Mouse (Mus musculus): Measurements from ENCODE around the gene Acot7.
A peak's percentile ranks its signal among the peaks of the same experiment; 100 is the strongest.

Acot7 gene

DNA sequence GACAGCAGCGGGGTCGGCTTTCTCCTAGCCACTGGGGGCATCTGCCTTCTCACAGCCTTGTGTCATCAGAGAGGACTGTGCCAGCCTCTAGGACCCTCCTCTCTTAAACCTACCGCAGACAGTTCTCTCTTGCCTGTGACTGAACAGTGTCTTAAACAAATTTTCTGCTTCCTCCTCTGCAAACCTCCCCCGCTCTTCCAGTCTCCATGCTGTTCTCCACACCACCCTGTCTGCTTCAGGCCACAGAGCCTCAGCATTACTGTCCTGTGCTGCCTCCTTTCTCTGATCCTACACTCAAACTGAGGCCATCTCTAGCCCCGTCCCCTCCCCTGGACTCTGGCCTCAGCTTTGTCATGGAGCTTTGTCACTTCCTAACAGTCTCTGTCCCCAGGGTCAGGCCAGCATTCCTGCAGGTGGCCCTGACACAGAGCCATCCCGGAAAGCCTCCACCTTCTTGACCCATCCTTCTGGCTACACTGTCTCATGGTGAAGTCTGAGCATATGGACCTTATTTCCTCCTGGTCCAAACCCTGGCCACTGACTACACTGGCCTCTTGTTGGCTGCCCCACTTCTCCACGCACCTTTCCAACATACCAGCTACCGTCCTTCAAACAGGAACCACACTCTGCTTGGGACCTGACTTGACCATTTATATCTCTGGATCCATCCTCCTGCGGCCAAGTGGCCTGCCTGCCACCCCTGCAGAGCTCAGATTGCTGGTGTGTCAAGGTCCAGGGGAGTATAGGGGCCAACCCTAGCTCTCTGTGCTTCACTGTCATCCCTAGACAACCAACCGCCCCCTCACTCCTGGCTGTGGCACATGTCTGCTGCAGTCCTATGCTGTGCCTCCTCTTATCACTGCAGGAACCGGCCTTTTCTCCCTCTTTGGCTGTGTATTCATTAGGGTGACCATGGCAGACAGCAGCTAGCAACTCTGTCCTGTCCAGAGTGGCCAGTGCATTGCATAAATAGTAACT lies 66.9 kb downstream of the Acot7 start:
- no peak for DNase-seq (ENCODE audit: low spot score)

- no peak for DNase-seq (ENCODE audit: low spot score)
These were observed 68.1 kb downstream of the Acot7 start for GRCm38 (mm10) chr4:152246011-152246410.

DNA sequence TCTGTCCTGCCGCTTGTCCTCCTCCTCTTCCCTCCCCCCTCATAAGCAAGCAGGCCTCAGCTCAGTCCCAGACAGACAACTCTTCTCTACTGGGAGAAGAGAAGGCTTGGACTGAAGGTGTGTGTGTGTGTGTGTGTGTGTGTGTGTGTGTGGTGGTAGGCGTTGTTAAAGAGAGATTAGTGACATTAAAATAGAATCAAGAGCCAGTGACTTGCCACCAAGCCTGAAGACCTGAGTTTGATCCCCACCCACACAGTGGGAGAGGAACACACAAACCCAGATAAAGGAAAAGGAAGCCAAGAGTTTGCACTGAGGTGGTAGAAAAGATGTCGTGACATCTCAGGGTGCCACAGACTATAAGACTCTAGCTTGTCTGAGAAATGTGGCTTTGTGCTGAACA lies 69.3 kb downstream of the Acot7 start:
- DNase-seq (ENCODE audit: low spot score) = no peak

DNA sequence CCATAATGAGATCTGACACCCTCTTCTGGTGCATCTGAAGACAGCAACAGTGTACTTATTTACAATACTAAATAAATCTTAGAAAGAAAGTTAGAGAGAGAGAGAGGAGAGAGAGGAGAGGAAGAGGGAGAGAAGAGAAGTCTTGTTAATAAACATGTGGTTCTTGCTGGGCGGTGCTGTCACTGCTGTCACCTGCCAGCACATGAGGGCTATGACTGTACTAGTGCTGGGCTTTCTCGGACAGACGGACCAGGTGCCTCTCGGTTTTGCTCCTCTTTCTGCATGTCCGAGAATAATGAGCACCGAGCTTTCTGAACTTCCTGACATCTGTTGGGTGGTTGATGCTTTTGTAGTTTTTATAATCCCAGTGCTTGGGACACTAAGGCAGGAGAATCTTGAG lies 72.7 kb downstream of the Acot7 start:
- DNase-seq (ENCODE audit: low spot score) = no peak

DNA sequence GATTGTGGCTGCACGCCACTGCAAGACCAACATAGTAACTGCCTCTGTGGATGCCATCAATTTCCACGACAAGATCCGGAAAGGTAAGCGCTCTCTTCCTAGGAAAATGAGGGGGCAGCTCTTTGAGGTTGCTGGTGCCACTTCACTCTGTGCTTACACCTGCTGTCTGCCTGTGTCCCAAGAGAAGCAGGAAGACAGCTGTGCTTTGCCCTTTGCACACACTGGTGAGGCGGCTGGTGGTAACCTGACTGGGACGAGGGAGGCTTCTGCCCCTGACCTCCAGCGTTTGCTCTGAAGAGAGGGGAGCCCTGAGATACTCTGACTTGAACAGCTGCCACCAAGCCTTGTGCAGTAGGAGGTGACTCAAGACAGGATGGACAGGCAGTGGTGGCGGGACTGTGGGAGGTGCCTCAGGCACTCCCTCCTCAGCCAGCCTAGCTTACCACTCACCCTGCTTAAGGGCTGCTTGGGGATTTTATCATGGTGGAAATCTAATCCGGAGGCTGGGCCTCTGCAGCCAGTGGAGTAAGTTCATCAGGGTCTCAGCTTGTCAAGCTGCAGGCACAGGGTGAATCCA lies 75.3 kb downstream of the Acot7 start:
- no peak for DNase-seq (ENCODE audit: low spot score)

DNA sequence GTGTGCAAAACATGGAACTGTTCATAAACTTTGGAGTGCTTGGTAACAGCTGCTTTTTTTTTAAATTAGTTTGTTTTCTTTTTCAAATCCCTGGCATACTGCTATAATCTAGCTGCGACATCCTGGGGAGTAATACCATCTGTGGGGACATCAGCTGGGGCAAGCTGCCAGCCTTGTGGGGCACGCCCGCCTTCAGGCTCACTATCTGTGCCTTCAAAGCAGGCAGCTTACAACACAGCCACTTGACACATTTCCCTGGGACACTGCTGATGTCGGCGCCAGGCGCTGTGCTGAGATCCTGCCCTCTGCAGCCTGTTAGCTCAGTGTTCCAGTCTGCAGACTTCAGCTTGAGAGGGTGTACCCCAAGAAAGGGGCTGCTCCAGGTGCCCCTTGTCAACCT lies 79.1 kb downstream of the Acot7 start:
- DNase-seq (ENCODE audit: low spot score) = peak; percentile 44

- no peak for DNase-seq (ENCODE audit: low spot score)
These were observed 82.5 kb downstream of the Acot7 start for GRCm38 (mm10) chr4:152260451-152260850.

DNA sequence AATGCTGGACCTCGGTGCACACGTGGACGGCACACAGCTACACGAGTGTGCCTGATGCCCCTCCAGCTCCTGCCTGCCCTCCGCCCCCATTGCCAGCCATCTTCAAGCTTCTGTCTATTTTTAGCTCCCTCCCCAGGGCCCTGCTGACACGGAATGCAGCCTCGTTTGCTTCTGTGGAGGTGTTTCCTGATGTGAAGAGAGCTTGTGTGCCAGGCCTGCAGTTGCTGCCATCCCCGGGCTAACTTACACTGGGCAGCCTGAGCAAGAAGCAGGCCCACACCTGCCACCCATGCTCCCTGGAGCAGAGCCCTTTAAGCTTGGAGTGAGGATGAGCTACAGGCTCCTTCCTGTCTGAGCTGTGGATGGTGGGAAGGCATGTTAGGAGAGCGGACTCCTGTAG lies 84.3 kb downstream of the Acot7 start:
- no peak for DNase-seq (ENCODE audit: low spot score)

GRCm38 (mm10) chr4:152263089-152263488 lies 85.2 kb downstream of the Acot7 start:
- no peak for DNase-seq (ENCODE audit: low spot score)

GRCm38 (mm10) chr4:152263512-152264176 lies 85.7 kb downstream of the Acot7 start:
- no peak for DNase-seq (ENCODE audit: low spot score)

DNA sequence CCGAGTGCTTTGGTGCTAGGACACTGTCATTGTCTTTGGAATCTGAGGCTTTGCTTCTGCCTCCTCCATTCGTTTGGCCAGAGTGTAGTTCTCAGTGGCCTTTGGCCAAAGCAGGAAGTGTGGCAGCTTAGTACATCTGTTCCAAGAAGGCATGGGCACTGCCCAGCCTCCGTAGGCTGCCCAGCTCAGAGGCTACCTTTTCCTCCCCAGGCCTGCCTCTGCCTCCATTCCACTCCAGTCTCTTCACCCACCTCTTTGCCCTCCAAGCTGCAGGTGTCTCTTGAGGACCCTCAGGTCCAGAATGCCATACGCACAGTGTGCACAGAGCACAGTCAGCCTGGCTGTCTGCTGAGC lies 86.2 kb downstream of the Acot7 start:
- DNase-seq (ENCODE audit: low spot score) = no peak

GRCm38 (mm10) chr4:152264867-152265568 lies 87.1 kb downstream of the Acot7 start:
- DNase-seq (ENCODE audit: low spot score) = no peak

- no peak for DNase-seq (ENCODE audit: low spot score)
These were observed 87.9 kb downstream of the Acot7 start for GRCm38 (mm10) chr4:152265791-152266190.

DNA sequence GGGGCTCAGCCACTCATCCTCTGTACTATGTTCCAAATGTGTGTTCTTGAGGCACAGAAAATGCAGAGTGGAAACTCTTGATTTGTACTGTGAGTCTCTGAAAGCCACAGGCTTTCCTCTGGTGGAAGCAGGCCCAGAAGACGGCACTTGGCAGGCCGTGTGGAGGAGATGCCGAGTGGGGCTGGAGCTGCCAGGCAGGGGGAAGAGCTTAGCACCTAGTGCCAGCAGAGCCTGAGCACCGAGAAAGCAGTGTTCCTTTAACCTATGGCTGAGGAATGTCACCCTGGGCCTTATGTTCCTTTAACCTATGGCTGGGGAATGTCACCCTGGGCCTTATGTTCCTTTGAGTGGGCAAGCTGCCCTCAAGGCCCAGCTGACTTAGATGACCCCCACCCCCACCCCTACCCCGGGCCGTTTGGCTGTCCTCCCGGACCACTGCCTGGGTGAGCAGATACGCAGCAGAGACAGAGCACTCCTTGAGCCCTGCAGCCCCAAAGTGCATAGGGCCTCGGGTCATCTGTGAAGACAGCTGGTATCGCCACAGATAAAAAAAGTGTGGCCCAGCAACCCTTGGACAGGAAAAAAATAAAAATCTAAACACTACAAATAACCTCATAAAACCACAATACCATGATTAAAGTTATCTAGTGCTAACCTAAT lies 88.4 kb downstream of the Acot7 start:
- peak; percentile 36 for DNase-seq (ENCODE audit: low spot score)

DNA sequence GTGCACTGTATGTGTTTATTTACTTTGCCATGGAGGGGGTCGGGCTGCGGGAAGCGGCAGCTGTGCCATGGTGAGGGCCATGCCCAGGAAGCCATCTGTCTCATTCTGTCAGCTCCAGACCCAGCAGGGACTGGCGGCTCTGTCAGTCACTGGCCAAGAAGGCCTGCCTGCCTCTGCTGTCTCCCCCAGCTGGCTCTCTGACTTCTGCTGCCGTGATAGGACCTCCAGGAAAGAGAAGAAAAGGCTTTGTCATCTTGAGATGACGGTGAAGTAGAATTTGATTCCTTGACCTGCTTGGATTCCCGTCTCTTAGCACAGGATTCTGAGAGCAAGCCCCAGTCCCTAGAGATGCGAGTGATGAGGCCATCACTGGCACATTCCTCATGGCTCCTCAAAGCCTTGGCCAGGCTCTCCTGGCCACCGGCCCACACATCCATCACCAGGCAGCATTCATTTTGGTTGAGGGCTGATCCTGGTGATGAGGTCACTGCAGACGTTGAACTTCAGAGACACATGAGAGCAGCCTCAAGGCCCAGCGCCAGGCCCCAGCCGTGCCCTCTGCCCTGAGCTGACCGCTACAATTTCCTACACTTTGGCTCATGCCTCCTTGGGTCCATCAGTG lies 89.9 kb downstream of the Acot7 start:
- peak; percentile 39 for DNase-seq (ENCODE audit: low spot score)

GRCm38 (mm10) chr4:152269967-152270366 lies 92.0 kb downstream of the Acot7 start:
- DNase-seq (ENCODE audit: low spot score) = no peak

- DNase-seq (ENCODE audit: low spot score) = no peak
These were observed 92.7 kb downstream of the Acot7 start for GRCm38 (mm10) chr4:152270599-152270998.

DNA sequence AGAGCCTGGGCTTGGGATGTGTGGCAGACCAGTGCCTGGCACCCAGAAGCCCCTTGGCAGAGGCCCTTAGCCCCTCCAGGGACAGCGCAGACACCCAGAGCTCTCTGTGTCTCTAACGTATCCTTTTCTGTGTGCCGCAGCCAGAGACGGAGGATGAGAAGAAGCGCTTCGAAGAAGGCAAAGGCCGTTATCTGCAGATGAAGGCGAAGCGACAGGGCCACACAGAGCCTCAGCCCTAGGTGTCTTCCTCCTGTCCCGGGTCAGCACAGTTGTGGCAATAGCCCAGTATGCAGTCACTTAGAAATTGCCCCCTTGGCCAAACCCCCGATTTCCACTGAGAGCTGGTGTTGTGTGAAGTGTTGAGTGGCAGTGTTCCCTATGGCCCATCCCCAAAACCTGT lies 93.4 kb downstream of the Acot7 start:
- DNase-seq (ENCODE audit: low spot score) = no peak

DNA sequence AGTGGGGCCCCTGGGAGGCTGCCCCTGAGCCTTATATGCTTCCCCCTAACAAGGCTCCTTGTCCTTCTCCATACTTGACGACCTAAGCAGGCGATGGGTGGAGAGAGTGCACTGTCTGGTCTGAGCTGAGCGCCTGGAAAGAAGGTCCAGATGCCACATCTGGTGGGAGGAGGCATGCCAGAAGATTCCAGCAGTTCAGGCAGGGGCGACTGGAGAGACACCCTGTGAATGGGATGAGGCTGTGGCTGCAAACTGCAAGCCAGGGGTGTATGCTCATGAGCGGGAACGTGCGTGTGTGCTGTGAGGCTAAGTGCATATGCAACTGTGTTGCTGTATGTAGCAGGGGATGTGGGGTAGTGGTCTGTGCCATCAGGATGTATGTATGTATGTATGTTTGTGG lies 94.1 kb downstream of the Acot7 start:
- no peak for DNase-seq (ENCODE audit: low spot score)

GRCm38 (mm10) chr4:152272449-152273049 lies 94.6 kb downstream of the Acot7 start:
- peak; percentile 48 for DNase-seq (ENCODE audit: low spot score)

DNA sequence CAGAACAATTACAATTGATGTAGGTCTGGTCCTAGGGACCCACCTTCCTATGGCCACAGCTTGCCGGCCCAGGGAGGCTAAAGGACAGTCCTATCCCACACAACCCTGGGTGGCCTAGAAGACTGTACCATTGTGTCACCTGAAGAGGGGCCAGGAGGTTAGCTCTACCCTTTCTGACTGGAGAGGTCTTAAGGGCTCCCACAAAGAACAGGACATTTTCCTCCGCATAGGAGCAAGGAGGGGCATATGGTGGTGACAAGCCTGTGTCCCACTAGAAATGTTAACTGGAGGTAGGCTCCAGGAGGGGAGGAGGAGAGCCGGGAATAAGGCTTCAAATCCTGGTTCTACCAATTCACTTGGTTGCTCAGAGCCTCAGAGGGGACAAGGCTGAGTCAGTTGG lies 95.3 kb downstream of the Acot7 start:
- no peak for DNase-seq (ENCODE audit: low spot score)

Data from ovary, postnatal 36 days (tissue).